Mouse (Mus musculus): ENCODE results near the gene Trim58.

The Trim58 gene

GRCm38 (mm10) chr11:58640272-58640867, at the start of gene Trim58:
Trim58 (plus strand) TSS chr11:58640465.
- Histone ChIP-seq H3K27me3 (ENCODE audit: control insufficient read depth, insufficient read depth, low read length, poor library complexity, severe bottlenecking) (no peaks in the 10 kb centered on the region), H3K36me3 (ENCODE audit: control insufficient read depth, insufficient read depth, low read length, poor library complexity, severe bottlenecking) (no peaks in the 10 kb centered on the region)
- DNase-seq (ENCODE audit: low read depth, low spot score) = no peak

DNA sequence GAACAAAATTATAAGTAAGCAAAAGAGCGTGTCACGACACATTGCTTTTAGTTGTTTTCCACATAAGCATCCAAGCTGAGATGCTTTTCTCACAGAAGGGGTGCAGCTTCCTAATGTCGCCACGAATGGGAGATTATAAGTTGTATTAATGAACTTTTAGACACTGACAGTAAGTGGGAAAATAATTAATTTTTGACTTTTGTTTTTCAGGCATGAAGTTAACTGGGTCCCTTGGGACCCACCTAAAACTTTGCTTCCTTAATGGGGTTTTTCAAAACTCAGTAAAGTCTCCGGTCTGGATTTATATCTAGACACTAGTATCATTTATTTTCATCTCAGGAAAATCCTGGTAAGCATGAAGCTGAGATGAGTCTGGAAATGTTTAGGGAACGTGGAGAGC, 45.5 kb upstream of the Trim58 start, which contains the start of gene Olfr324:
Gene Olfr324 (plus strand): TSS at position 301 of the 400 bp plus-strand sequence.
- Histone ChIP-seq H3K36me3 (ENCODE audit: control insufficient read depth, insufficient read depth, low read length, poor library complexity, severe bottlenecking) (no peaks in the 10 kb centered on the region), H3K27me3 (ENCODE audit: control insufficient read depth, insufficient read depth, low read length, poor library complexity, severe bottlenecking) (no peaks in the 10 kb centered on the region)
- DNase-seq (ENCODE audit: low read depth, low spot score) = no peak

DNA sequence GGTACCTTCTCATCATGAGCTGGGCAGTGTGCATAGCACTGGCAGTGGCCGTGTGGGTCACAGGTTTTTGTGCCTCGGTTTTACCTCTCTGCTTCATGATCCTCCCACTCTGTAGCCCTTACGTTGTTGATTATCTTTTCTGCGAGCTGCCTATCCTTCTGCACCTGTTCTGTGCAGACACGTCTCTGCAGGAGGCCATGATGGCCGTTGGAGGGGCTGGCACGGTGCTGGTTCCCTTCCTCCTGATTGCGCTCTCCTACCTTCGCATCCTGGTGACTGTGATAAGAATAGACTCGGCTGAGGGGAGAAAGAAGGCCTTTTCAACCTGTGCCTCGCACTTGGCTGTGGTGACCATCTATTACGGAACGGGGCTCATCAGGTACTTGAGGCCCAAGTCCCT, 42.4 kb upstream of the Trim58 start:
- Histone ChIP-seq H3K27me3 (ENCODE audit: control insufficient read depth, insufficient read depth, low read length, poor library complexity, severe bottlenecking) (no peaks in the 10 kb centered on the region), H3K36me3 (ENCODE audit: control insufficient read depth, insufficient read depth, low read length, poor library complexity, severe bottlenecking) (no peaks in the 10 kb centered on the region)
- no peak for DNase-seq (ENCODE audit: low read depth, low spot score)

DNA sequence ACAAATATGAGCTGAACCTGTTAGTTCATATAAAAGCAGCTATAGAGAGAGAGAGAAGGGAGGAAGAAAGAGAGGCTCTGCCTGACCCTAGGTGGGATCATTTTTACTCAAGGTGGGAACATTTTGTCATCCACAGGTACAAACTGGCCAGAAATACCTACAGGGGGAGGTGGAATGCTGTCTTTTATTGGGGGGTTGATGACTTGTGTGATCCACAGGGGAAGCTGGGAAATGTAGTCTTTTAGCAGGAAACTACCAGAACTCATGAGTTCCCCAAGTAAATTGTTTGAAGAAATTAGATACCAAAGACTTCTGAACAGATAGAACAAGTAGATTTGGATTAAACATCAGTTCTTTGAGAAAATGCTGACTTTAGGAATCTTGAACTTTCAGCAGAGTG, 38.2 kb upstream of the Trim58 start:
- Histone ChIP-seq H3K36me3 (ENCODE audit: control insufficient read depth, insufficient read depth, low read length, poor library complexity, severe bottlenecking) (no peaks in the 10 kb centered on the region), H3K27me3 (ENCODE audit: control insufficient read depth, insufficient read depth, low read length, poor library complexity, severe bottlenecking) (no peaks in the 10 kb centered on the region)
- no peak for DNase-seq (ENCODE audit: low read depth, low spot score)

GRCm38 (mm10) chr11:58602800-58603560, 37.3 kb upstream of the Trim58 start:
- no peak for DNase-seq (ENCODE audit: low read depth, low spot score)
- H3K27me3 ChIP-seq (ENCODE audit: control insufficient read depth, insufficient read depth, low read length, poor library complexity, severe bottlenecking) = no peaks in the 10 kb centered on the region
- H3K36me3 ChIP-seq (ENCODE audit: control insufficient read depth, insufficient read depth, low read length, poor library complexity, severe bottlenecking) = no peaks in the 10 kb centered on the region

- Histone ChIP-seq H3K36me3 (ENCODE audit: control insufficient read depth, insufficient read depth, low read length, poor library complexity, severe bottlenecking) (no peaks in the 10 kb centered on the region), H3K27me3 (ENCODE audit: control insufficient read depth, insufficient read depth, low read length, poor library complexity, severe bottlenecking) (no peaks in the 10 kb centered on the region)
- no peak for DNase-seq (ENCODE audit: low read depth, low spot score)
Measured at GRCm38 (mm10) chr11:58604688-58605087, 35.6 kb upstream of the Trim58 start.

DNA sequence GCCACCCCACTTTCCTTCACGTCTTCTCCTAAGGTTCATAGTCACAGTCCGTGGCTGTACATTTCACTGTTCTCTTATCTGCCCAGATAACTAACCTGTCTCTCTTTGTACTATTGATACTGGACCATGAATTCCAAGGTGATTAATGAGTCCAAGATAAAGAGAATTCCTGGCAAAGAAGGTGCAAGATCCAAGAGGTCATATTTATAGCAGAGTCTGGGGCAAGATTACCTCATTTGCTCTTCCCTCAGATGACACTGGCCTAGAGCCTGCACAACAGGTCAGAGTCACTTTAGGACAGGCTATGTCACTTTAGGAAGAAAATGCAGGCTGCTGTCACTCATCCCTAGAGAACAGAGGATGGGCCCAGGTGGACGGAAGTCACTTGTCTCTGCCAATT, 35.0 kb upstream of the Trim58 start:
- no peak for DNase-seq (ENCODE audit: low read depth, low spot score)
- no peaks in the 10 kb centered on the region for H3K27me3 ChIP-seq (ENCODE audit: control insufficient read depth, insufficient read depth, low read length, poor library complexity, severe bottlenecking)
- no peaks in the 10 kb centered on the region for H3K36me3 ChIP-seq (ENCODE audit: control insufficient read depth, insufficient read depth, low read length, poor library complexity, severe bottlenecking)

GRCm38 (mm10) chr11:58606177-58606919, 33.9 kb upstream of the Trim58 start:
- no peaks in the 10 kb centered on the region for H3K36me3 ChIP-seq (ENCODE audit: control insufficient read depth, insufficient read depth, low read length, poor library complexity, severe bottlenecking)
- no peaks in the 10 kb centered on the region for H3K27me3 ChIP-seq (ENCODE audit: control insufficient read depth, insufficient read depth, low read length, poor library complexity, severe bottlenecking)
- no peak for DNase-seq (ENCODE audit: low read depth, low spot score)

GRCm38 (mm10) chr11:58607030-58607429, 33.2 kb upstream of the Trim58 start:
- no peaks in the 10 kb centered on the region for H3K36me3 ChIP-seq (ENCODE audit: control insufficient read depth, insufficient read depth, low read length, poor library complexity, severe bottlenecking)
- no peak for DNase-seq (ENCODE audit: low read depth, low spot score)
- no peaks in the 10 kb centered on the region for H3K27me3 ChIP-seq (ENCODE audit: control insufficient read depth, insufficient read depth, low read length, poor library complexity, severe bottlenecking)

GRCm38 (mm10) chr11:58613359-58613758, 26.9 kb upstream of the Trim58 start:
- no peak for DNase-seq (ENCODE audit: low read depth, low spot score)
- no peaks in the 10 kb centered on the region for H3K27me3 ChIP-seq (ENCODE audit: control insufficient read depth, insufficient read depth, low read length, poor library complexity, severe bottlenecking)
- no peaks in the 10 kb centered on the region for H3K36me3 ChIP-seq (ENCODE audit: control insufficient read depth, insufficient read depth, low read length, poor library complexity, severe bottlenecking)

GRCm38 (mm10) chr11:58614526-58614925, 25.7 kb upstream of the Trim58 start:
- DNase-seq (ENCODE audit: low read depth, low spot score) = no peak
- H3K27me3 ChIP-seq (ENCODE audit: control insufficient read depth, insufficient read depth, low read length, poor library complexity, severe bottlenecking) = no peaks in the 10 kb centered on the region
- H3K36me3 ChIP-seq (ENCODE audit: control insufficient read depth, insufficient read depth, low read length, poor library complexity, severe bottlenecking) = no peaks in the 10 kb centered on the region

DNA sequence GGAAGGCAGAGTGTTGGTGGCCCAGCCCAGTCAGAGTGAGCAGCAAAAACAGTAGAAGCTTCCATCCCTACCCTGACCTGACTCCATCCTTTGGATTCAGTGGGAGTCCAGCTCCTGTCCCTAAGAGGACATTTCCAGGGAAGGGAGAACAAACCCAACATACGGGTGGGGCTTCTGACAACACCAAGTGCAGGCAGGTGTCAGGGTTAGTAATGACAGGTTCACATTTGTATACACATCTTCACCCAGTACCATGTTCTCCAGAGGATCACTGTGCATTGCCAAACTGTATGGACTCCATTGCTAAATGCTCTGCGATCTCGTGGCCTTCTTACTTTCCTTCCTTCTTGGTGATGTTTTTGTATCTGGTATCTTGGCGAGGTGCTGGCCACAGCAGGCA, 24.3 kb upstream of the Trim58 start, which contains the start of gene 2210407C18Rik:
Gene 2210407C18Rik (minus strand): TSS at position 101 of the 400 bp plus-strand sequence.
- H3K36me3 ChIP-seq (ENCODE audit: control insufficient read depth, insufficient read depth, low read length, poor library complexity, severe bottlenecking) = no peaks in the 10 kb centered on the region
- no peak for DNase-seq (ENCODE audit: low read depth, low spot score)
- H3K27me3 ChIP-seq (ENCODE audit: control insufficient read depth, insufficient read depth, low read length, poor library complexity, severe bottlenecking) = no peaks in the 10 kb centered on the region

GRCm38 (mm10) chr11:58618369-58618768, 21.9 kb upstream of the Trim58 start:
- Histone ChIP-seq H3K36me3 (ENCODE audit: control insufficient read depth, insufficient read depth, low read length, poor library complexity, severe bottlenecking) (no peaks in the 10 kb centered on the region), H3K27me3 (ENCODE audit: control insufficient read depth, insufficient read depth, low read length, poor library complexity, severe bottlenecking) (no peaks in the 10 kb centered on the region)
- no peak for DNase-seq (ENCODE audit: low read depth, low spot score)

GRCm38 (mm10) chr11:58618793-58619192, 21.5 kb upstream of the Trim58 start:
- no peaks in the 10 kb centered on the region for H3K36me3 ChIP-seq (ENCODE audit: control insufficient read depth, insufficient read depth, low read length, poor library complexity, severe bottlenecking)
- no peak for DNase-seq (ENCODE audit: low read depth, low spot score)
- H3K27me3 ChIP-seq (ENCODE audit: control insufficient read depth, insufficient read depth, low read length, poor library complexity, severe bottlenecking) = no peaks in the 10 kb centered on the region

GRCm38 (mm10) chr11:58626146-58626545, 14.1 kb upstream of the Trim58 start:
- no peak for DNase-seq (ENCODE audit: low read depth, low spot score)
- no peaks in the 10 kb centered on the region for H3K36me3 ChIP-seq (ENCODE audit: control insufficient read depth, insufficient read depth, low read length, poor library complexity, severe bottlenecking)
- H3K27me3 ChIP-seq (ENCODE audit: control insufficient read depth, insufficient read depth, low read length, poor library complexity, severe bottlenecking) = no peaks in the 10 kb centered on the region
